Mouse (Mus musculus) E14TG2a.4 (cell line): ENCODE measurements around the gene Plekhg6.

Source experiments
- CTCF ChIP-seq: conservative IDR thresholded peaks from 2 replicates; pipeline ENCODE4 v1.5.1; 2014; ENCODE audit warnings: low read length
- NANOG ChIP-seq: IDR thresholded peaks from 2 replicates; pipeline ENCODE4 v1.6.1; 2014; ENCODE audit warnings: borderline replicate concordance, low read length, mixed read lengths

- TF ChIP-seq CTCF (no peak), NANOG (no peak)
These were observed 31.6 kb downstream of the Plekhg6 start, which contains the start of gene Tnfrsf1a for GRCm38 (mm10) chr6:125348721-125349574.
